Mouse (Mus musculus): ENCODE results near the gene Selenoo. TPM values are rescaled to one million over a fixed set of nuclear protein-coding genes. Genes with fewer than 3 reads are reported as not detected.

Gene Selenoo
- 10 to 100 TPM; 10.5 to 13.0 TPM for total RNA-seq (2021)

GRCm38 (mm10) chr15:89088607-89089247 lies at the start of gene Selenoo:
Gene Selenoo (plus strand): TSS chr15:89089084.
- intact Hi-C loops (cut with DNase I) = no loop called here
- peak; percentile 94 to 95 for DNase-seq

- intact Hi-C loops (cut with DNase I) = no loop called here
- DNase-seq = no peak
These were observed 44.5 kb upstream of the Selenoo start for GRCm38 (mm10) chr15:89044381-89044780.

GRCm38 (mm10) chr15:89046356-89046755 lies 42.5 kb upstream of the Selenoo start:
- no peak for DNase-seq
- intact Hi-C loops (cut with DNase I) = no loop called here

DNA sequence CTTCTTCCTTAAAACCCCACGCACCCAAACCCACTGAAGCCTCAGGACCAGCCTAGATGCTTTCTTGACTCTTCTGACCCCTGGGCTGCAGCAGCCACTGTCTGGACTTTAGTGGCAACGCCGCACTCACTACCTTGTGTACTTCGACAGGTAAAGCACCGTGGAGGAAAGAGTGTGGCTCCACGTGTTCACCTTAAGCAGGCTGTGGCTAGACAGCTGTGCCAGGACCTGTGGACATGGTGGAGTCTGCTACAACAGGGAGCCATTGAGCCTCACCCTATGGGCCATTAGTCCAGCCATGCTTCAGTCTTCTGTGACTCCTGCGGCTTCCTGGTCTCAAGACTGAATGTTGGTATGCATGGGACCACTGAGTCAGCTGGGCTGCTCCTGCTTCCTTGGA lies 34.2 kb upstream of the Selenoo start:
- intact Hi-C loops (cut with DNase I) = no loop called here
- no peak for DNase-seq

- no peak for DNase-seq
- intact Hi-C loops (cut with DNase I) = no loop called here
These were observed 30.1 kb upstream of the Selenoo start for GRCm38 (mm10) chr15:89058736-89059135.

DNA sequence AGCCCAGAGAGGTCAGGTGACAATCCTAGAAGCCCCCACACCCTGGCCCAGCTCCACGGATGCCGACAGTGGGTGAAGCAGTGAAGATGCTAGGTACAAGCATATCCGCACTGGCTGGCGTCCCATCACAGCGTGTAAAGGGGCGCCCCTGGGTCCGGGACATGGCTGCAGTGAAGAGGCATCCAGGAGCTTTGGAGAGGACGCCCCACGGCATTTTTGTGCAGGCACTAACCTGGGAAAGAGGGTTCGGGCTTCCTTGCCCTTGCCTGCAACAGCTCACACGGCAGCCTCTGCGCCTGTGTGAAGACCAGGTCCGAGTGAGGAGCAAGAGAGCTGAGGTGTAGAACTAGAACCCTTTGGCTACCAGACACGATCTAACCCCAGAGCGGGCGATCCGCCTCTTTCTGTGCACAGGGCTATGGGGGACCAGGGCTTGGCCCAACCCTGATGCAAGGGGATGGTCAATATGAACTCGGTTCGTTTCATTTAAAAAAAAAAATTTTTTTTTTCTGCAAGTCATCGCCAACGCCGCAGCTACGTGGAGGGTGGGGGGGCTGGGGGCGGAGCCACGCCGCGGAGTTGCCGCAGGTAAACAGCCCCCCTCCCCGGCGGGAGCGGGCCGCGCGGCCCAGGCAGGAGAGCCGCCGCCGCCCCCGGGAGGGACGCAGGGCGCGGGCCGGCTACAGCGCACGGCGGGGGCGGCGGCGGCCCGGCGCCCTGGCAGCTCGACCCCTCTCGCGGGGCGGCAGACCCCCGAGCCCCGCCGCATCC lies 29.5 kb upstream of the Selenoo start, which contains the start of gene Panx2:
Gene Panx2, plus strand, starts transcription at position 574 of the 771 bp plus-strand sequence.
- DNase-seq = peak in 1 of 2 experiments; percentile 25
- intact Hi-C loops (cut with DNase I) = no loop called here

DNA sequence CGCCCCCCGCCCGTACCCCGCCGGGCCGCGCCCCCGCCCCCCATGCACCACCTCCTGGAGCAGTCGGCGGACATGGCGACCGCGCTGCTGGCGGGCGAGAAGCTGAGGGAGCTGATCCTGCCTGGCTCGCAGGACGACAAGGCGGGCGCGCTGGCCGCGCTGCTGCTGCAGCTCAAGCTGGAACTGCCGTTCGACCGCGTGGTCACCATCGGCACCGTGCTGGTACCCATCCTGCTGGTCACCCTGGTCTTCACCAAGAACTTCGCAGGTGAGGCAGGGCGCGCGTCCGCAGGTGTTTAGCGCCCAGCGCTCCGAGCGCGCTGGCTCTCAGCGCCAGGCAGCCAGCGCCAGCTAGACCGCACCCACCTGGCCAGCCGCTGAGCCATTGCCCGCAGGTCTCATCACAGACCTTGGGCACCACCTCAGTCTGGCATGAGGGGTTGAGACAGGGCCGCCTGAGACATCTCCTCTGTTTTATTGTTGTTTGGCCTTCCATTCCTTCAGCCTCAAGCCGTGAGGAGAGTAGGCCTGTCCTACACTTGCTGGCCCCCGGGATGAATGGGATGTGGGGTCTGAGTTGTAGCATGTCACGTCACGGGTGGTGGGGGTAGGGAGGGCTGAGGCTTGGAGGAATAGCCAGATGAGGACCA lies 28.7 kb upstream of the Selenoo start:
- intact Hi-C loops (cut with DNase I) = no loop called here
- DNase-seq = peak; percentile 19 to 29

DNA sequence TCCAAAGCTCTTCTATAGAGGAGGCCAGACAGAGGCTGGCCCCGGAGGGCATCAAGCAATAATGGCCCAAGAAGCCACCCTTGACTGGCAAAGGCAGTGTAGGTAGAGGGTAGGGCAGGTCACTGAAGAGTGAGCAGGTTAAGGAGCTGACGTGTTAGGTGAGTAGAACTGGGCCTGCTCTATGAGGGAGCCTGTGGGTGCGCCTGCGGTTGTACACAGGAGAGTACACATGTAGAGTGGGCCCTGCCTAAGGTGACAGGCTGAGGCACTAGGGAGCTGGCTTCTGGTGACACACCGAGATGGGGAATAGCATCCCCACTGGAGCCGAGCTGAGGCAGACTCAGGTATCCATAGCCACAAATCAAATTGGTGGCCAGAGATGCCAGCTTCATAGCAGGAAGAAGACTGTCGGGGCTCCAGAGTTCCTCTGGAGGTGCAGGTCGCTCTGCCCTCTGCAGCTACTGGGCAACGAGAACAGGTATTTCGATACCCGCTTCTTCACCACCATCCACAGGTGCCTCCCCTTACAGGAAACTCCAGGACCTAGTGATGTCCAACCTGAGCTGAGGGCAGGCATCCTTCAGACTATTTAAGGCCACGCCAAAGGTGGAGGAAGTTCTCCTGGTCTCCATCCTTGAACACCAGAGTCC lies 27.9 kb upstream of the Selenoo start:
- intact Hi-C loops (cut with DNase I) = no loop called here
- no peak for DNase-seq

GRCm38 (mm10) chr15:89061761-89062517 lies 26.9 kb upstream of the Selenoo start:
- intact Hi-C loops (cut with DNase I) = no loop called here
- DNase-seq = no peak

GRCm38 (mm10) chr15:89062518-89062910 lies 26.4 kb upstream of the Selenoo start:
- DNase-seq = no peak
- intact Hi-C loops (cut with DNase I) = no loop called here

DNA sequence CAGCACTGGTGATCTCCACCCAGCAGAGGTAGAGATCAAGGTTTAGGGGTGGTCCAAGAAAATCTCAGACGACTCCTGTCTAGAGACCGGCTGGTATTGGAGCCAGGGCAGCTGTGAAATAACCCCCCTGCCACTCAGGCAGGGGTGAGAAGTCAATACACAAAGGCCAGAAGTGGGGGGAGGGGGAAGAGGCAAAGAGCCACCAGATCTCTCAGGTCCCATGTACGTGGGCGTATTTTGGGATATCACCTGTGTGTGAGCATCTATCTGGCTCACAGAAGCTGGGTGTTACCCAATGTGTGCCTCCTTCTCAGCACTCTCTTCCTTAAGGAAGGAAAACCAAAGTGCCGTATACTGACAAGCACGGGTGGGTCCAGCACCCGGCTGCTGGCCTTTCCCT lies 25.9 kb upstream of the Selenoo start:
- intact Hi-C loops (cut with DNase I) = no loop called here
- no peak for DNase-seq

DNA sequence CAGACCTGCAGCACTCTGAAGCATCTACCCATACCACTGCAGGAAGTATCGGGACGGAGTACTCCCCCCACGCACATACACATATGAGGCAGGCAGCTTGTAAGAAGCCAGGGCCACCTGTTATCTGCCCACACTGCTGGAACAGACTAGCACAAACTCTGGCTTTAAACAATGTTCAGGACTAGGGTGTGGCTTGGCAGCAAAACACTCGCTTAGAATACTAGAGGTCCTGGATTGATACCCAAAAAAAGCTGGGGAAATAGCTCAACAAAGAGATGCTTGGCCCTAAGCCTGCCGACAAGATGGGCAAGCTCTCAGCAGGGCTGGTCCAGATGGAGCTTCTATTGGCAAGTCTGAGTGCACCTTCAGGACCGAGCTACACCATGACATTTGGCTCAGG lies 25.3 kb upstream of the Selenoo start:
- DNase-seq = no peak
- intact Hi-C loops (cut with DNase I) = no loop called here

GRCm38 (mm10) chr15:89064891-89065290 lies 24.0 kb upstream of the Selenoo start:
- DNase-seq = no peak
- intact Hi-C loops (cut with DNase I) = no loop called here

DNA sequence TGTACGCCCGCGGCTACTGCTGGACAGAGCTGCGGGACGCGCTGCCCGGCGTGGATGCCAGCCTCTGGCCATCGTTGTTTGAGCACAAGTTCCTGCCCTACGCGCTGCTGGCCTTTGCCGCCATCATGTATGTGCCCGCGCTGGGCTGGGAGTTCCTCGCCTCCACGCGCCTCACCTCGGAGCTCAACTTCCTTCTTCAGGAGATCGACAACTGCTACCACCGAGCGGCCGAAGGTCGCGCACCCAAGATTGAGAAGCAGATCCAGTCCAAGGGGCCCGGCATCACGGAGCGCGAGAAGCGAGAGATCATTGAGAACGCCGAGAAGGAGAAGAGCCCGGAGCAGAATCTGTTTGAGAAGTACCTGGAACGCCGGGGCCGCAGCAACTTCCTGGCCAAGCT lies 21.3 kb upstream of the Selenoo start:
- DNase-seq = no peak
- intact Hi-C loops (cut with DNase I) = no loop called here

DNA sequence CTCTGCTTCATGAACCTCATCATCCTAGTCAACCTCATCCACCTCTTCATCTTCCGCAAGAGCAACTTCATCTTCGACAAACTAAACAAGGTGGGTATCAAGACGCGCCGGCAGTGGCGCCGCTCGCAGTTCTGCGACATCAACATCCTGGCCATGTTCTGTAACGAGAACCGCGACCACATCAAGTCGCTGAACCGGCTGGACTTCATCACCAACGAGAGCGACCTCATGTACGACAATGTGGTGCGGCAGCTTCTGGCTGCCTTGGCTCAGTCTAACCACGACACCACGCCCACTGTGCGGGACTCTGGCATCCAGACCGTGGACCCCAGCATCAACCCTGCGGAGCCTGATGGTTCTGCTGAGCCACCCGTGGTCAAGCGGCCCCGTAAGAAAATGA lies 20.7 kb upstream of the Selenoo start:
- intact Hi-C loops (cut with DNase I) = no loop called here
- DNase-seq = no peak

GRCm38 (mm10) chr15:89069336-89069840 lies 19.5 kb upstream of the Selenoo start:
- DNase-seq = no peak
- intact Hi-C loops (cut with DNase I) = no loop called here

DNA sequence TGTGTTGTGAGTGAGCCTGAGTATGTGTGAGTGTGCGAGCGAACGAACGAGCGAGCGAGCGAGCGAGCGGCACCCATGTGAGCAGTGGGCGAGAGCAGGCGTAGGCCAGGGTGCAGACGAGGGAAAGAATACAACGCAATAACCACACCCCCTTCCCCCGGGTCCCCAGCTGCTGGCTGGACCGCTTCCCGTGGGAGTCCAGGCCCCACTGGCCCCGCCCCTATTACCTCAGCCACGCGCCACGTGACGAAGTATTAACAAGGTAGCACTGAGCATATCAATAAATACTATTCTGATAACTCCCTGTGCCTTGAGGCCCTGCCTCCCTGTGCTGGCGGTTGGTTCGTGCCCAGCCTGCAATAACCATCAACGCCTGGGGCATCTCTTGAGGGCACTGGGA lies 18.3 kb upstream of the Selenoo start:
- DNase-seq = no peak
- intact Hi-C loops (cut with DNase I) = no loop called here

- peak; percentile 68 to 76 for DNase-seq
- intact Hi-C loops (cut with DNase I) = no loop called here
These were observed 14.8 kb upstream of the Selenoo start for GRCm38 (mm10) chr15:89073993-89074603.

- peak; percentile 38 to 41 for DNase-seq
- intact Hi-C loops (cut with DNase I) = loop anchor here (5.0 kb wide), 2 partner anchors 137 to 248 kb away; partner anchors contain the start of gene Ppp6r2
These were observed 14.0 kb upstream of the Selenoo start, which contains the start of gene Trabd for GRCm38 (mm10) chr15:89074613-89075477. Gene Trabd (plus strand): TSS chr15:89075124.

Measured in heart, postnatal 10 days (tissue).